Mouse (Mus musculus) MEL (cell line): ENCODE results near the gene Ankrd1. TPM values are rescaled to one million over a fixed set of nuclear protein-coding genes. Genes with fewer than 3 reads are reported as not detected.

ENCODE experiments used
- DNase-seq: peaks from one replicate; pipeline ENCODE4 v3.0.0; 2011; ENCODE audit warnings: low read depth, low spot score
- H3K27ac ChIP-seq: 2 replicates; pipeline ENCODE4 v1.5.1; 2012; ENCODE audit warnings: low read depth, mild to moderate bottlenecking, control low read depth, low read length, moderate library complexity; ENCODE audit not compliant: control insufficient read depth
- H3K27me3 ChIP-seq, 2 experiments: fragments of 150-350 bp in 1 of 2; sonication (generic) in 1 of 2; 2 replicates each; pipeline ENCODE4 v1.6.1; 2012; ENCODE audit warnings: low read length in 2 of 2, mild to moderate bottlenecking in 2 of 2, improper control_type of control experiment in 1 of 2, moderate library complexity in 1 of 2; ENCODE audit not compliant: insufficient read depth in 2 of 2, control insufficient read depth in 1 of 2
- H3K36me3 ChIP-seq, 2 experiments: 2 replicates each; pipeline ENCODE4 v1.6.1; 2012 to 2014; ENCODE audit warnings: low read length in 2 of 2, improper control_type of control experiment in 1 of 2, inconsistent platforms in 1 of 2, mild to moderate bottlenecking in 1 of 2; ENCODE audit not compliant: insufficient read depth in 2 of 2, control insufficient read depth in 1 of 2
- H3K4me1 ChIP-seq, 2 experiments: fragments of 150-350 bp in 1 of 2; sonication (generic) in 1 of 2; 2 replicates each; pipeline ENCODE4 v1.6.1; 2012; ENCODE audit warnings: low read length in 2 of 2, improper control_type of control experiment in 1 of 2, mild to moderate bottlenecking in 1 of 2; ENCODE audit not compliant: insufficient read depth in 2 of 2, control insufficient read depth in 1 of 2
- H3K4me3 ChIP-seq, 2 experiments: fragments of 150-350 bp in 1 of 2; sonication (generic) in 1 of 2; 2 replicates each; pipeline ENCODE4 v1.5.1; 2012; ENCODE audit warnings: low read depth in 2 of 2, low read length in 2 of 2, mild to moderate bottlenecking in 2 of 2, moderate library complexity in 2 of 2, control low read depth in 1 of 2, improper control_type of control experiment in 1 of 2; ENCODE audit not compliant: control insufficient read depth in 1 of 2, insufficient read depth in 1 of 2
- H3K79me2 ChIP-seq: 2 replicates; pipeline ENCODE4 v1.6.1; 2012; ENCODE audit warnings: mild to moderate bottlenecking, low read length, moderate library complexity; ENCODE audit not compliant: control insufficient read depth, poor library complexity, insufficient read depth
- H3K9ac ChIP-seq: 2 replicates; pipeline ENCODE4 v1.6.1; 2012; ENCODE audit warnings: low read depth, mild to moderate bottlenecking, control low read depth, low read length, moderate library complexity; ENCODE audit not compliant: control insufficient read depth, poor library complexity, severe bottlenecking
- H3K9me3 ChIP-seq: fragments of 150-350 bp; sonication (generic); replicated peaks from 2 replicates; pipeline ENCODE4 v1.6.1; 2012; ENCODE audit warnings: mild to moderate bottlenecking, low read length, improper control_type of control experiment, moderate library complexity; ENCODE audit not compliant: insufficient read depth
- CHD1 ChIP-seq: IDR thresholded peaks from 2 replicates; pipeline ENCODE4 v1.6.1; 2012; ENCODE audit warnings: low read depth, mild to moderate bottlenecking, inconsistent platforms, low read length, improper control_type of control experiment
- CHD2 ChIP-seq: IDR thresholded peaks from 2 replicates; pipeline ENCODE4 v1.6.1; 2011; ENCODE audit warnings: low read length, improper control_type of control experiment
- EP300 ChIP-seq, 2 experiments: IDR thresholded peaks; 2 replicates each; pipeline ENCODE4 v1.6.1; 2011; ENCODE audit warnings: improper control_type of control experiment in 2 of 2, low read length in 2 of 2, low read depth in 1 of 2, mild to moderate bottlenecking in 1 of 2
- HCFC1 ChIP-seq: IDR thresholded peaks from 2 replicates; pipeline ENCODE4 v1.6.1; 2012; ENCODE audit warnings: low read depth, mild to moderate bottlenecking, inconsistent platforms, low read length, improper control_type of control experiment, moderate library complexity
- MAFK ChIP-seq: IDR thresholded peaks from 2 replicates; pipeline ENCODE4 v1.6.1; 2011; ENCODE audit warnings: low read depth, mild to moderate bottlenecking, low read length, improper control_type of control experiment, borderline replicate concordance
- MXI1 ChIP-seq: IDR thresholded peaks from 2 replicates; pipeline ENCODE4 v1.6.1; 2011; ENCODE audit warnings: mild to moderate bottlenecking, low read depth, low read length, improper control_type of control experiment
- MYC ChIP-seq: IDR thresholded peaks from 2 replicates; pipeline ENCODE4 v1.6.1; 2011; ENCODE audit warnings: low read depth, mild to moderate bottlenecking, low read length, improper control_type of control experiment, moderate library complexity
- NRF1 ChIP-seq: IDR thresholded peaks from 2 replicates; pipeline ENCODE4 v1.6.1; 2014; ENCODE audit warnings: low read depth, mild to moderate bottlenecking, inconsistent platforms, low read length, improper control_type of control experiment, moderate library complexity; ENCODE audit not compliant: poor library complexity, insufficient read depth, severe bottlenecking
- POLR2AphosphoS2 ChIP-seq: IDR thresholded peaks from 2 replicates; pipeline ENCODE4 v1.6.1; 2011; ENCODE audit warnings: low read length, improper control_type of control experiment
- POLR2AphosphoS5 ChIP-seq: IDR thresholded peaks from 2 replicates; pipeline ENCODE4 v1.6.1; 2012; ENCODE audit warnings: low read depth, borderline replicate concordance, mild to moderate bottlenecking, inconsistent platforms, low read length, moderate library complexity, mixed read lengths
- RCOR1 ChIP-seq: IDR thresholded peaks from 2 replicates; pipeline ENCODE4 v1.6.1; 2012; ENCODE audit warnings: low read depth, mild to moderate bottlenecking, inconsistent platforms, low read length, improper control_type of control experiment
- SIN3A ChIP-seq: IDR thresholded peaks from 2 replicates; pipeline ENCODE4 v1.6.1; 2012; ENCODE audit warnings: low read length, improper control_type of control experiment, inconsistent platforms
- SMC3 ChIP-seq: IDR thresholded peaks from 2 replicates; pipeline ENCODE4 v1.6.1; 2011; ENCODE audit warnings: low read depth, low read length, improper control_type of control experiment
- TAL1 ChIP-seq: IDR thresholded peaks from 2 replicates; pipeline ENCODE4 v1.6.1; 2012; ENCODE audit warnings: mild to moderate bottlenecking, inconsistent platforms, low read length, moderate library complexity, mixed read lengths
- TBP ChIP-seq: IDR thresholded peaks from 2 replicates; pipeline ENCODE4 v1.8.0; 2011; ENCODE audit warnings: low read depth, low read length, improper control_type of control experiment
- USF2 ChIP-seq, 2 experiments: IDR thresholded peaks; 2 replicates each; pipeline ENCODE4 v1.6.1; 2011 to 2012; ENCODE audit warnings: improper control_type of control experiment in 2 of 2, low read length in 2 of 2, borderline replicate concordance in 1 of 2, inconsistent platforms in 1 of 2, low read depth in 1 of 2, mild to moderate bottlenecking in 1 of 2; ENCODE audit not compliant: insufficient read depth in 1 of 2
- ZKSCAN1 ChIP-seq: IDR thresholded peaks from 2 replicates; pipeline ENCODE4 v1.6.1; 2012; ENCODE audit warnings: low read depth, mild to moderate bottlenecking, inconsistent platforms, low read length, improper control_type of control experiment, moderate library complexity
- polyA plus RNA-seq, 2 experiments: library from polyadenylated mRNA; stranded (reverse) in 1 of 2; unstranded in 1 of 2; fragments of >175 nt in 1 of 2; fragments of >200 nt in 1 of 2; gene quantifications; 2 replicates each; pipeline versions ENCODE4 v1.2.1 to v1.2.4; 2012; ENCODE audit warnings: low replicate concordance in 2 of 2, low read depth in 1 of 2; ENCODE audit not compliant: insufficient read length in 2 of 2, insufficient read depth in 1 of 2, missing spikeins in 1 of 2
- total RNA-seq: library from RNA; depleted of rRNA; stranded (reverse); fragments of 300-350 nt; gene quantifications from 2 replicates; pipeline ENCODE4 v1.2.3, GENCODE M21; 2012; rRNA removed

Ankrd1 gene
- total RNA-seq: not detected in 2 replicates
- polyA plus RNA-seq: not detected

GRCm38 (mm10) chr19:36119783-36120471 is at the start of gene Ankrd1:
Gene Ankrd1, minus strand, starts transcription at chr19:36120099.
- Histone ChIP-seq H3K79me2 (no peaks in the 10 kb centered on the region), H3K4me1 (no peaks in the 10 kb centered on the region), H3K36me3 (no peaks in the 10 kb centered on the region), H3K9me3 (no peaks in the 10 kb centered on the region), H3K27me3 (0 out of 4 replicates have a peak, but pooled peaks cover 0 to 1% of the 10 kb centered on the region in 2 experiments)
- DNase-seq: no peak
- TF ChIP-seq CHD2: no peak
- TF ChIP-seq EP300 (IDR thresholded peaks at IDR 0.05; ENCODE audit: low read depth in 1 of 2, low read length in 2 of 2): no peak
- no peak for TF ChIP-seq POLR2AphosphoS5
- no peak for TF ChIP-seq SIN3A
- TF ChIP-seq CHD1: no peak
- TF ChIP-seq MXI1: no peak
- TF ChIP-seq USF2 (IDR thresholded peaks at IDR 0.05; ENCODE audit: borderline replicate concordance in 1 of 2, insufficient read depth in 1 of 2, low read depth in 1 of 2, low read length in 2 of 2): no peak
- no peak for TF ChIP-seq TAL1
- no peak for TF ChIP-seq POLR2AphosphoS2
- TF ChIP-seq TBP: no peak
- TF ChIP-seq, all 39 proteins: peak for 0
- Histone ChIP-seq H3K4me3 (no peak within 1 kb of the TSS), H3K9ac (no peak within 1 kb of the TSS), H3K27ac (no peak within 1 kb of the TSS)

DNA sequence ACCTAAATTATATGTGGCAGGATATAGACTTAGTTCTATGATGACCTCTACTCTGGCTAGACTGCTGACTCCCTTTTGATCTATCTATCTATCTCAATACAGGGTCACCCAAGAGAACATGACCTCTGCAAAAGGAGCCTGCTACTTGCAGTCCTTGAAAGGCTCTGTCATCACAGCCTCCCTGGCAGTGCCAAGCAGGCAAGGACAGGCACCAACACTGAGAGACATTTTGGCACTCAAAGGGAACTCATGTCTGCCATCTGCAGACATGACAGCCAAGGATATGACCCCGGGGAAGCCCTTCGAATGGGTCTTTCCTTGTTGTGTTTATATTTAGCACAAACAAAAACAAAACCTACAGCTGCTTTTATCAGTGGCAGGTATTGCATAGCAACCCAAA is 49.2 kb upstream of the Ankrd1 start:
- Histone ChIP-seq H3K9ac (no peak overlapping the region), H3K27ac (no peak overlapping the region), H3K79me2 (no peaks in the 10 kb centered on the region), H3K36me3 (no peaks in the 10 kb centered on the region), H3K4me1 (no peaks in the 10 kb centered on the region), H3K27me3 (no peaks in the 10 kb centered on the region; a peak in 1 of 4 replicates), H3K9me3 (no peaks in the 10 kb centered on the region), H3K4me3 (no peak overlapping the region)
- TF ChIP-seq HCFC1: no peak
- no peak for TF ChIP-seq ZKSCAN1
- TF ChIP-seq SMC3: no peak
- no peak for TF ChIP-seq NRF1
- TF ChIP-seq MYC: no peak
- TF ChIP-seq RCOR1: no peak
- no peak for TF ChIP-seq MAFK
- TF ChIP-seq CHD1: no peak
- no peak for DNase-seq
